Mouse (Mus musculus) testis, adult 2 months (tissue): ENCODE data around the gene Zfp804a. TPM values are rescaled to one million over a fixed set of nuclear protein-coding genes. Genes with fewer than 3 reads are reported as not detected.

ENCODE experiments used
- H3K27ac ChIP-seq: fragments of 200-500 bp; 2 replicates; pipeline ENCODE4 v1.5.1; 2012; ENCODE audit warnings: low read depth, low read length; ENCODE audit not compliant: control insufficient read depth, insufficient read depth
- H3K27me3 ChIP-seq: fragments of 200-500 bp; 2 replicates; pipeline ENCODE4 v1.6.1; 2012; ENCODE audit warnings: mild to moderate bottlenecking, low read length, moderate library complexity; ENCODE audit not compliant: control insufficient read depth, insufficient read depth
- H3K36me3 ChIP-seq: fragments of 200-500 bp; 2 replicates; pipeline ENCODE4 v1.6.1; 2012; ENCODE audit warnings: mild to moderate bottlenecking, low read length; ENCODE audit not compliant: control insufficient read depth, insufficient read depth
- H3K4me1 ChIP-seq: fragments of 200-500 bp; 2 replicates; pipeline ENCODE4 v1.6.1; 2012; ENCODE audit warnings: low read length; ENCODE audit not compliant: control insufficient read depth, insufficient read depth
- H3K4me3 ChIP-seq: fragments of 200-500 bp; 2 replicates; pipeline ENCODE4 v1.5.1; 2012; ENCODE audit warnings: low read depth, mild to moderate bottlenecking, low read length, moderate library complexity, mixed read lengths; ENCODE audit not compliant: control insufficient read depth
- CTCF ChIP-seq: fragments of 200-500 bp; IDR thresholded peaks from 2 replicates; pipeline ENCODE4 v1.5.1; 2012; ENCODE audit warnings: low read depth, mild to moderate bottlenecking, inconsistent platforms, low read length, moderate library complexity; ENCODE audit not compliant: control insufficient read depth, insufficient read depth, insufficient replicate concordance
- POLR2A ChIP-seq: fragments of 200-500 bp; IDR thresholded peaks from 2 replicates; pipeline ENCODE4 v1.6.1; 2012; ENCODE audit warnings: low read depth, mild to moderate bottlenecking, inconsistent platforms, low read length, moderate library complexity; ENCODE audit not compliant: control insufficient read depth
- polyA plus RNA-seq: library from polyadenylated mRNA; depleted of rRNA; stranded (reverse); fragments of >200 nt; gene quantifications from 2 replicates; pipeline ENCODE4 v1.2.3, GENCODE M21; 2012; rRNA removed

The Zfp804a gene
- not detected in 2 replicates for polyA plus RNA-seq

DNA sequence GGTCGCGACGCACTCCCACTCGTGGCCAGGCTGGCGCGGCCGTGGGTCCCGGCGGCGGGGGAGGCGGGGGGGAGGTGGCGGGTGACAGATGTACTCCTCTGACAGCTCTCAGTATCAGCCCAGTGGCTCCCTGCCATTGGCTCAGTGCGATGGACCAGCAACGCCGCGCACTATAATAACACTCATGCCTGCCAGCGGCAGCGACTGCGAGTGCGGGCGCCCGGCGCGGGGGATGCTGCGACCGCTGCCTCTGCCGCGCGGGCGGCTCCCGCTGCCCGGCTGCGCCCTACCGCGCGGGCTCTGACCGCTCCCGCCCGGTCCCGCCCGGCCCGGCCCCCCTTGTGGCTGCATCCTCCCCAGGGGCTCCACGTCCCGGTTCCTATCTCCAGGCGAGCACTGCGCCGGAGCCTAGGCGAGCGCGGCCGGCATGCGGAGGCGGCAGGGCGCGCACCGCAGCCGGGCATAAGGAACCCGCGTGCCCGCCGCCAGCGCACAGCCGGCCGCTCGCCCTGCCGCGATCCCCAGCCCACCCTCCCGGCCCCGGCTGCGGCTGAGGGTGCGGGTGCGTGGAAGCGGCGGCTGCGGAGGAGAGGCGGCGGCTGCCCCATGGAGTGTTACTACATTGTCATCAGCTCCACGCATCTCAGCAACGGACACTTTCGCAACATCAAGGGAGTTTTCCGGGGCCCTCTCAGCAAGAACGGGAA is at the start of gene Zfp804a:
Gene Zfp804a, plus strand, starts transcription at position 38 of the 707 bp plus-strand sequence.
- Histone ChIP-seq H3K27ac (no peak within 1 kb of the TSS), H3K36me3 (no peaks in the 10 kb centered on the region), H3K4me1 (peaks cover 3% of the 10 kb centered on the region; the same call in 1 of the 2 replicates), H3K4me3 (peak within 1 kb of the TSS; percentile 82), H3K27me3 (peaks cover 6% of the 10 kb centered on the region)
- no peak for TF ChIP-seq POLR2A
- TF ChIP-seq CTCF = no peak

DNA sequence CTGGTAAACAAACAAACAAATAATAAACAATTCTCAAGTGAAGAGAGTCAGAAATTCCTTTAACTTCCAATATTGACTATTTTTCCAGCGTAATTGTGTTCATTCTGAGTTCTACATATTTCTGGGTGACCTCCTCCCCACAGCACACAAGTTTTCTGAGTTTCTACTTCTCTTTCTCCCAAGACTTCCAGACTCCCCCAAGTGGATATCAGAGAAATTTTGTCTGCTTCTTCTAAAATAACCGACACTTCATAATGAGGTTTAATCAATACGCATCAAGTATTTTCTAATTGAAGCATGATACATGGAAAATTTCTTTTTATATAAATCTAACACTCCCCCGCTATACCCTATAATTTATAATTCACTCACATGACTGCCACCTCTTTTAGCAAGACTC is 1.4 kb upstream of the Zfp804a start:
- peaks cover 3% of the 10 kb centered on the region; the same call in 1 of the 2 replicates for H3K4me1 ChIP-seq

DNA sequence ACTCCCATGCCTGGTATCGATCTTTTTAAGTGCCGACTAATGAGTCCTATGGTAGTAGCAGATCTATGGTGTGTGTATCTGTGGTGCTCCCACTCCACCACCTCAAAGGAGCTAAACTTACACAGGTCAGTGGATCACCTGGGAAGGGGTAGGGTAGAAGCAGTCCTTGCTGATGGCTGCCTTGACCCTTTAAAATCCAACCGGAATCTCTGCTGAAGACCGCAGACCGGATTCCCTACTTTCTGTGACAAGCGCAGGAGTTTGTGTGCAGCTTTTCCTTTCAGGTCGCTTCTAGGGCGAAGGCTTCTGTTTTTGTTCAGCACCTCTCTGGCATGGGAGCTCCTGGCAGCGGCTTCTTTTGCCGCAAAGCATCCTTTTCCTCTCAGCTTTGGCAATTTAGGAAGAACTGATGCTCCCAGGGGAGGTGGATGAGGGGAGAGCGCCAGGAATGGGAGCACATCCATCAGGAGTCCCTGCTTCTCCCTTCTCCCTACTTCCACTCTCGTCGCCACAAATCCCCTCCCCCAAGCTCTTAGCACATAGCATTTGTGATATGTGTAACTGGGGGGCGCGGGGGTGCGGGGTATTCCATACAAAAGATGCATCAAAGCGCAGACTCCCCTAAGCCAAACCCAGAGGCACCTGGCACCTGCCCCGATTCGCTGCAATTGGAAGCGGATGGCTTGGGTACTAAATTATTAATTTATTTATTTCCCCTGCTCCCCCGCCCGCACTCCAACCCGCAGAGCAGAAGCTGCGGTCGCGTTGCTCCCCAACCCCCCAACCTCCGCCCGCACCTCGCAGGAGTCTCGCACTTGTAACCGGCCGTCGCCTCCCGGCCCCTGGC is 461 bp upstream of the Zfp804a start:
- Histone ChIP-seq H3K36me3 (no peaks in the 10 kb centered on the region), H3K4me1 (peaks cover 3% of the 10 kb centered on the region; the same call in 1 of the 2 replicates), H3K27ac (no peak overlapping the region), H3K27me3 (peaks cover 6% of the 10 kb centered on the region), H3K4me3 (peak overlapping the region; percentile 82; the same call in 1 of the 2 replicates)
- TF ChIP-seq POLR2A (no peak), CTCF (no peak)

More for the DNA sequence above, 1.4 kb upstream of the Zfp804a start:
- Histone ChIP-seq H3K27me3 (peaks cover 6% of the 10 kb centered on the region), H3K4me3 (no peak overlapping the region), H3K27ac (no peak overlapping the region), H3K36me3 (no peaks in the 10 kb centered on the region)
- TF ChIP-seq POLR2A = no peak
- no peak for TF ChIP-seq CTCF

DNA sequence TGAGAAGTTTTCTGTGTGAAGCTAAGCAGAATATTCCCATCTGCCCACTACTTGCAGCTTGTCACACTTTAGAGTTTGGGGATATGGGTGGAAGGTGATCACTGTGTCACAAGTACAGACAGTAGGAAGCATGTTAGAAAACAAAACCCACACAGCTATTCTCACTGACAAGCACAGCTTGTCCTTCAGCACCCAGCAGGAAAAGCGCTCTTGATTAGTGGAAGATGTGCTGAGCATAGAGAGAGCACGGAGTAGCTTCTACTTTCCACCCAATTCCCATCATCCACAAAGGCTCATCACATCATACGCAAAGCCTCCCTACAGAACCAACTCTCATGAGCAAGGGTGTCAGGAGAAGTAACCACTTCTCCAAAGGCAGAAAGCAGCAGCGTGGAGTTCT is 1.4 kb downstream of the Zfp804a start:
- Histone ChIP-seq H3K4me1 (peaks cover 3% of the 10 kb centered on the region; the same call in 1 of the 2 replicates), H3K4me3 (no peak overlapping the region), H3K27ac (no peak overlapping the region), H3K27me3 (peaks cover 6% of the 10 kb centered on the region), H3K36me3 (no peaks in the 10 kb centered on the region)
- no peak for TF ChIP-seq POLR2A

DNA sequence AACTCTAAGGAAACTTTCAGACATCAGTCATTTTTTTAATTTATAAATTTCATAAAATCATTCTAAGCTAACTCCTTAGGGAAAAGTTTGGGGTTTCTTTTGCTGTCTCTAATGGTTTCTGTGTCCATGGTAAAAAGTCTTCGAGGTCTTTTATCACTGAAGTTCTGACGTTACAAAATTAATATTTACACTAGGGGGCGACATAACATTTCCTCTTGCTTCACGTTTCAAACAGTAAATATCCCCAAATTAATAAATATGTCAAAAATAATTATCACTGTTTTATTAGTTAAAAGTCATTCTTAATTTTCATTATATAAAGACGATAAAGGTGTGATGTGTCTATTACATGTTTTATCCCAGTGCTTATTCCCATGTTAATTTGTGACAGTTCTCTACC is 11.6 kb downstream of the Zfp804a start:
- Histone ChIP-seq H3K27ac (no peak overlapping the region), H3K27me3 (no peaks in the 10 kb centered on the region), H3K4me1 (no peaks in the 10 kb centered on the region), H3K4me3 (no peak overlapping the region), H3K36me3 (no peaks in the 10 kb centered on the region)
- no peak for TF ChIP-seq POLR2A

DNA sequence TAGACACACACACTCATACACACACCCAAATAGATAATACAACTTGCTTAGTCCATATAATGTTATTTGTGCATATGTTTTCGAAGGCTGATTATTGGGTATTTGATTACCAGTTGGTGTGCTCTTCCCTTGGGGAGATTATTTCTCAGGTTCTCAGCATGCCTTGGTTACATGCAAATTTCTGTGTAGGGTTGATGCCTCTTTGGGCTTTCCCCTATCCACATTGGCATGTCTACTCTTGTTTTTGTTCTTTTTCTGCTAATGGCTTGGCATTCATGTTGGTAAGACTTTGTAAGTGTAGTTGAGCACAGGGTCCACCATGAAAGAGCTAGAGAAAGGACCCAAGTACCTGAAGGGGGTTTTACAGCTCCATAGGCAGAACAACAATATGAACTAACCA is 14.9 kb downstream of the Zfp804a start:
- no peaks in the 10 kb centered on the region for H3K36me3 ChIP-seq
- no peak overlapping the region for H3K4me3 ChIP-seq
- TF ChIP-seq POLR2A (no peak), CTCF (no peak)
- no peak overlapping the region for H3K27ac ChIP-seq
- no peaks in the 10 kb centered on the region for H3K4me1 ChIP-seq
- H3K27me3 ChIP-seq = no peaks in the 10 kb centered on the region

DNA sequence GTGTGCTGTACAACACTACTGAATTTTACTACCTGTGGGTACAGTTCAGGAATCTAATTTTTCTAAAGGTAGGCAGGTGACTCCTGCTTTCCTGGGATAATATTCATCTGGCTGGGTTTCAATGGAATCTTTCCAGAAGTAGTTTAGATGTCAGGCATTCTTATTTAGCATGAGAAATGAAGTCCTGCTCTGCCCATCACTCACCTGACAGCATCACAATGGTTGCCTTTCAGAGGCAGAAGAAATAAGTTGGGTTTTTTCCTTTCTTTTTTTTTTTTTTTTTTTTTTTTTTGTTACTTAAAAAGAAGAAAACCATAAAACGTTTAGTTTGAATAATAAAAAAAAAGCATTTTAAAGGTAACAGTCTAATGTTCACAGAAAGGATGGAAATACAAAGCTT is 16.1 kb downstream of the Zfp804a start:
- no peak overlapping the region for H3K27ac ChIP-seq
- no peaks in the 10 kb centered on the region for H3K27me3 ChIP-seq
- no peak overlapping the region for H3K4me3 ChIP-seq
- no peaks in the 10 kb centered on the region for H3K36me3 ChIP-seq
- H3K4me1 ChIP-seq = no peaks in the 10 kb centered on the region
- no peak for TF ChIP-seq CTCF
- no peak for TF ChIP-seq POLR2A
